Mouse (Mus musculus): ENCODE measurements at regions not wholly inside any gene's neighbourhood (a gene's known extent, or its start where the extent isn't known, plus 50 kb on each side); places are given as distances from the start of the nearest gene placed in this dataset.

DNA sequence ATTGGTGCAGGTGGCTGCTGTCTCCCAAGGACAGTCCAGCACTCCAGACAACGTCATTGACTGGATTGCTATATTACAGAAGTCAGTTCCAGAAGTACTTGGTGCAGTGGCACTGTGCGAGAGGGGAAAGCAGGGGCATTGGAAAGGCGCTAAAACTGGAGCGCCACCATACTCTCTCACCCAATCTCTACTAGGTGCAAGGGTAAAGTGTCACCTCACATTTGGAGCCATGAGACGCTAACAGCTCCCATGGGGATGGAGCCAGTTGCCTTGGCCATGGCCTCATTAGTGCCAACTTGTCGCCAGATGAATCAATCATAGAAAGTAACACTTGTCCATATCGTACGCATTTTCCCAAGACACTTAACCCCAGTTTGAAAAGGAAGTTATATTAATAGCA lies 1617.2 kb upstream of the Gulo start:
- no peak overlapping the region for H3K9ac ChIP-seq (ENCODE audit: low read depth, low read length)
- no peaks in the 10 kb centered on the region for H3K9me3 ChIP-seq (replicated peaks; ENCODE audit: control insufficient read depth, low read length)
- H3K36me3 ChIP-seq (ENCODE audit: control insufficient read depth, insufficient read depth, low read length), result no peaks in the 10 kb centered on the region
- H3K4me1 ChIP-seq (ENCODE audit: control insufficient read depth, insufficient read depth, low read length), result 0 out of 2 replicates have a peak, but pooled peaks cover 3% of the 10 kb centered on the region
- H3K4me2 ChIP-seq, result no peak overlapping the region
- no peaks in the 10 kb centered on the region; the same call in 1 of the 2 replicates for H3K27me3 ChIP-seq (ENCODE audit: control insufficient read depth, insufficient read depth, low read length)
- H3K4me3 ChIP-seq (ENCODE audit: low read depth, low read length), result no peak overlapping the region
- H3K27ac ChIP-seq (ENCODE audit: low read depth, low read length), result no peak overlapping the region
- WGBS (ENCODE audit: insufficient replicate concordance), result 83% methylated on average over 8 of the region's 8 CpGs
- ATAC-seq (replicated peaks; ENCODE audit: insufficient number of reproducible peaks, low FRiP score, low TSS enrichment), result no peak

GRCm38 (mm10) chr14:67623841-67624480 lies 1615.0 kb upstream of the Gulo start:
- ATAC-seq (replicated peaks; ENCODE audit: insufficient number of reproducible peaks, low FRiP score, low TSS enrichment), result no peak

GRCm38 (mm10) chr14:67622911-67623310 lies 1613.9 kb upstream of the Gulo start:
- Histone ChIP-seq H3K9me3 (replicated peaks; ENCODE audit: control insufficient read depth, low read length) (no peaks in the 10 kb centered on the region), H3K9ac (ENCODE audit: low read depth, low read length) (no peak overlapping the region), H3K4me2 (no peak overlapping the region), H3K4me3 (ENCODE audit: low read depth, low read length) (no peak overlapping the region), H3K27me3 (ENCODE audit: control insufficient read depth, insufficient read depth, low read length) (no peaks in the 10 kb centered on the region; the same call in 1 of the 2 replicates), H3K27ac (ENCODE audit: low read depth, low read length) (no peak overlapping the region), H3K4me1 (ENCODE audit: control insufficient read depth, insufficient read depth, low read length) (peaks cover 3% of the 10 kb centered on the region; the same call in 1 of the 2 replicates), H3K36me3 (ENCODE audit: control insufficient read depth, insufficient read depth, low read length) (no peaks in the 10 kb centered on the region)
- no peak for ATAC-seq (replicated peaks; ENCODE audit: insufficient number of reproducible peaks, low FRiP score, low TSS enrichment)
- 63% methylated on average over 6 of the region's 6 CpGs for WGBS (ENCODE audit: insufficient replicate concordance)

More at GRCm38 (mm10) chr14:67623841-67624480, 1615.0 kb upstream of the Gulo start:
- no peak overlapping the region for H3K27ac ChIP-seq (ENCODE audit: low read depth, low read length)
- H3K4me2 ChIP-seq, result no peak overlapping the region
- WGBS (ENCODE audit: insufficient replicate concordance), result 52% methylated on average over 4 of the region's 4 CpGs
- no peaks in the 10 kb centered on the region for H3K9me3 ChIP-seq (replicated peaks; ENCODE audit: control insufficient read depth, low read length)
- H3K27me3 ChIP-seq (ENCODE audit: control insufficient read depth, insufficient read depth, low read length), result no peaks in the 10 kb centered on the region; the same call in 1 of the 2 replicates
- H3K4me3 ChIP-seq (ENCODE audit: low read depth, low read length), result no peak overlapping the region
- peaks cover 3% of the 10 kb centered on the region; the same call in 1 of the 2 replicates for H3K4me1 ChIP-seq (ENCODE audit: control insufficient read depth, insufficient read depth, low read length)
- no peaks in the 10 kb centered on the region for H3K36me3 ChIP-seq (ENCODE audit: control insufficient read depth, insufficient read depth, low read length)
- H3K9ac ChIP-seq (ENCODE audit: low read depth, low read length), result no peak overlapping the region

GRCm38 (mm10) chr14:67621486-67621885 lies 1612.5 kb upstream of the Gulo start:
- Histone ChIP-seq H3K9ac (ENCODE audit: low read depth, low read length) (no peak overlapping the region), H3K9me3 (replicated peaks; ENCODE audit: control insufficient read depth, low read length) (no peaks in the 10 kb centered on the region), H3K4me2 (no peak overlapping the region), H3K4me3 (ENCODE audit: low read depth, low read length) (no peak overlapping the region), H3K4me1 (ENCODE audit: control insufficient read depth, insufficient read depth, low read length) (peaks cover 3% of the 10 kb centered on the region; the same call in 1 of the 2 replicates), H3K27me3 (ENCODE audit: control insufficient read depth, insufficient read depth, low read length) (no peaks in the 10 kb centered on the region; the same call in 1 of the 2 replicates), H3K27ac (ENCODE audit: low read depth, low read length) (no peak overlapping the region), H3K36me3 (ENCODE audit: control insufficient read depth, insufficient read depth, low read length) (no peaks in the 10 kb centered on the region)
- 45% methylated on average over 2 of the region's 2 CpGs for WGBS (ENCODE audit: insufficient replicate concordance)
- ATAC-seq (replicated peaks; ENCODE audit: insufficient number of reproducible peaks, low FRiP score, low TSS enrichment), result no peak

DNA sequence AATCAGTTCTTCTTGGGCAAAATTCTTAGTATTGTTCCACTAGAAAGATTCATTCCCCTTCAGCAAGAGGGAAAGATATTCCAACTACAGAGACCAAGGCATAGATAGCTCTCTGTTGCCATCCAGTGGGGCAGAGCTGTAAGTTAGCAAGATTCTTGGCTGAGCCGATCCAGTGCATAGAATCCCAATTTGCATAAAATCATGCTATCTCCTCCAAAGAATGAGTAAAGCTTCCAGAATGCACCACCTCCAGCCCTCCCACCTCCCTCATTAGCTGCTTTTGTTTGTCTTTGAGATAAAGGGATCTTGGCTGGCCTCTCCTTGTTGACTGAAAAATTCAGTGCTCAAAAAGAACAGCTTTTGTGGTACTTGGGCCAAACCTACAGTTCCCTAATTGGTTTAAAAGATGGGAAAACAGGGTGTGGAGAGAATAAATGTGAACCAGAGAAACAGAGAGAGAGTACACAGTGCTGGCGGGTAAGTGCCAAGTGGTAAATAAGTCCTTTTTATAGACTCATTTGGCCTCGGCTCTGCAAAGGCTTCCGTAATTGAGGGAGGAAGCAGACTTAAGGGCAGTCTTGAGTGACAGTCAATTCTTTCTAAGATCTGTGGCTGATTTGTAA lies 1612.0 kb upstream of the Gulo start:
- WGBS (ENCODE audit: insufficient replicate concordance), result 31% methylated on average over 4 of the region's 4 CpGs

DNA sequence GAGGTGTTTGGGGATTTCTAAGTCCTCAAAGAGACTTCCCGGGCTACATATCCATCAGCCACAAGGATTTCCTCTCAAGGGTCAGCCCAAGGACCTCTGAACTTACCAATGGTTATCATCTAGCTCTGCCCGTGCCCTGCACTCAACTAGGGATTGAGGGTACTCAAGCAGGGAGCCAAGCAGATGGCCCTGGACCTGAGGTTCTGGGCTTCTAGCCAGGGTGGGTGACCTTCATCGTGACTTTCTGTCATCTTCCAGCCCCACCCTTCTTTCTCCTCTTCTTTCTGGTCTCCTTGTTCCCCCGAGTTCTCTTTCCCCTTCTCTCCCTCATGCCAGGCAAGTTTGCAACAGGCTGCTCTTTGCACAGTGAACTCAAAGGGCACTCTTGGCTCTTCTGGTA lies 1610.6 kb upstream of the Gulo start:
- H3K4me2 ChIP-seq, result no peak overlapping the region
- no peak for ATAC-seq (replicated peaks; ENCODE audit: insufficient number of reproducible peaks, low FRiP score, low TSS enrichment)

More for the DNA sequence above, 1612.0 kb upstream of the Gulo start:
- H3K9me3 ChIP-seq (replicated peaks; ENCODE audit: control insufficient read depth, low read length), result no peaks in the 10 kb centered on the region
- no peaks in the 10 kb centered on the region; the same call in 1 of the 2 replicates for H3K27me3 ChIP-seq (ENCODE audit: control insufficient read depth, insufficient read depth, low read length)
- no peak overlapping the region for H3K9ac ChIP-seq (ENCODE audit: low read depth, low read length)
- H3K4me1 ChIP-seq (ENCODE audit: control insufficient read depth, insufficient read depth, low read length), result peaks cover 3% of the 10 kb centered on the region; the same call in 1 of the 2 replicates
- H3K27ac ChIP-seq (ENCODE audit: low read depth, low read length), result no peak overlapping the region
- ATAC-seq (replicated peaks; ENCODE audit: insufficient number of reproducible peaks, low FRiP score, low TSS enrichment), result no peak
- no peak overlapping the region for H3K4me3 ChIP-seq (ENCODE audit: low read depth, low read length)
- no peaks in the 10 kb centered on the region for H3K36me3 ChIP-seq (ENCODE audit: control insufficient read depth, insufficient read depth, low read length)
- no peak overlapping the region for H3K4me2 ChIP-seq

GRCm38 (mm10) chr14:67614369-67614768 lies 1605.4 kb upstream of the Gulo start:
- 78% methylated on average over 11 of the region's 11 CpGs for WGBS (ENCODE audit: insufficient replicate concordance)
- H3K36me3 ChIP-seq (ENCODE audit: control insufficient read depth, insufficient read depth, low read length), result no peaks in the 10 kb centered on the region
- H3K9me3 ChIP-seq (replicated peaks; ENCODE audit: control insufficient read depth, low read length), result no peaks in the 10 kb centered on the region
- H3K4me2 ChIP-seq, result no peak overlapping the region
- no peak overlapping the region for H3K27ac ChIP-seq (ENCODE audit: low read depth, low read length)
- peaks cover 4% of the 10 kb centered on the region; the same call in 1 of the 2 replicates for H3K4me1 ChIP-seq (ENCODE audit: control insufficient read depth, insufficient read depth, low read length)
- H3K9ac ChIP-seq (ENCODE audit: low read depth, low read length), result no peak overlapping the region
- no peak for ATAC-seq (replicated peaks; ENCODE audit: insufficient number of reproducible peaks, low FRiP score, low TSS enrichment)
- no peaks in the 10 kb centered on the region for H3K27me3 ChIP-seq (ENCODE audit: control insufficient read depth, insufficient read depth, low read length)
- no peak overlapping the region for H3K4me3 ChIP-seq (ENCODE audit: low read depth, low read length)

More for the DNA sequence above, 1610.6 kb upstream of the Gulo start:
- 51% methylated on average over 4 of the region's 4 CpGs for WGBS (ENCODE audit: insufficient replicate concordance)
- Histone ChIP-seq H3K9me3 (replicated peaks; ENCODE audit: control insufficient read depth, low read length) (no peaks in the 10 kb centered on the region), H3K4me1 (ENCODE audit: control insufficient read depth, insufficient read depth, low read length) (peaks cover 3% of the 10 kb centered on the region; the same call in 1 of the 2 replicates), H3K9ac (ENCODE audit: low read depth, low read length) (no peak overlapping the region), H3K36me3 (ENCODE audit: control insufficient read depth, insufficient read depth, low read length) (no peaks in the 10 kb centered on the region), H3K4me3 (ENCODE audit: low read depth, low read length) (no peak overlapping the region), H3K27me3 (ENCODE audit: control insufficient read depth, insufficient read depth, low read length) (no peaks in the 10 kb centered on the region; the same call in 1 of the 2 replicates), H3K27ac (ENCODE audit: low read depth, low read length) (no peak overlapping the region)

DNA sequence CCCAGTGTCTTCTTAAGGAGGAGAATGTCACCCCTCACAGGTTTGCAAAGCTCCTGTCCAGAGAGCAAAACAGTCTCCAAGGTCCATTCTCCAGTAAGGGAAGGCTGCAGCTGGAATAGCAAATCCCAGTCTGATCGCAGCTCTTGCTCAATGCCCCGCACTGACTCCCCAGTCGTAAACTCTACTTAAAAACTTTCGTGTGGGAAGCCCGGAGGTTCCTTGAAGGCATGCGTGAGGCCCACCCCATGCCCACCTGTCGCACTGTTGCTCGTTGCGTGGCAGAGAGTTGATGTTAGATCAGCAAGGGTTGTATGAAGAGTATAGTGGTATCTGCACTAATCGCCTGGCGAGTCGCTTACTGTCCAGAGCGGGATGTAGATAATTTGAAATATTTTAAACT lies 1604.7 kb upstream of the Gulo start:
- Histone ChIP-seq H3K9me3 (replicated peaks; ENCODE audit: control insufficient read depth, low read length) (no peaks in the 10 kb centered on the region), H3K4me3 (ENCODE audit: low read depth, low read length) (no peak overlapping the region), H3K9ac (ENCODE audit: low read depth, low read length) (no peak overlapping the region), H3K36me3 (ENCODE audit: control insufficient read depth, insufficient read depth, low read length) (no peaks in the 10 kb centered on the region), H3K4me1 (ENCODE audit: control insufficient read depth, insufficient read depth, low read length) (peaks cover 4% of the 10 kb centered on the region; the same call in 1 of the 2 replicates), H3K4me2 (peak overlapping the region; percentile 48), H3K27me3 (ENCODE audit: control insufficient read depth, insufficient read depth, low read length) (no peaks in the 10 kb centered on the region), H3K27ac (ENCODE audit: low read depth, low read length) (no peak overlapping the region)
- 77% methylated on average over 13 of the region's 13 CpGs for WGBS (ENCODE audit: insufficient replicate concordance)
- no peak for ATAC-seq (replicated peaks; ENCODE audit: insufficient number of reproducible peaks, low FRiP score, low TSS enrichment)

All from heart, embryonic 11.5 days (tissue).